In the genomic region with DNA sequence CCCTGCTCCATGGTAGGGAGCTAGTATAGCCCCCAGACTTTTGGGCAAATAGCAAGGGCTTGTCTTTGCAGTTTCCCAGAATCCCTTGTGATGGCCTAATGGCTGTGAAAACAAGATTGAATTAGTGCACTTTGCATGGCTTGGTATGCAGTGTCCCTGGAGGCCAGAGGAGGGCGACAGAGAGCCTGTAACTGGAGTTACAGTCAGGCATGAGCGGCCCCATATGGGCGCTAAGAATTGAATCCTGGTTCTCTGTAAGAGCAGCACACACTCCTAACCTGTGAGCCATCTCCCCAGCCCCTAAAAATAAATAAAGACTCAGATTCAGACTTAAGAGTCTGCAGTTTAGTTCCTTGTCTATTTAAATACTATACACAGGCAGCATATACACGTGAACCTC, we compare ENCODE assay signal across 8 mouse cellular contexts. TPM values are rescaled to one million over a fixed set of nuclear protein-coding genes. Genes with fewer than 3 reads are reported as not detected.
DNase-seq lines count a peak whose midpoint lies in the region; ATAC-seq lines count a peak whose summit lies in the region.

No protein-coding gene starts in this region.

- peak; percentile 79 for ATAC-seq in granulocyte monocyte progenitor cell, adult 5-6 weeks (replicated peaks; ENCODE audit: poor library complexity, severe bottlenecking)
- ATAC-seq in monocyte, adult 5-6 weeks (replicated peaks; ENCODE audit: insufficient number of reproducible peaks, low FRiP score, low TSS enrichment, poor library complexity, severe bottlenecking): peak; percentile 83

- DNase-seq in adrenal gland, adult 18-20 months (ENCODE audit: low spot score in 2 of 2): peak; percentile 29 to 46
- no peak for DNase-seq in adrenal gland, adult 8-10 months
- peak; percentile 64 for DNase-seq in kidney, adult 9 months
- no peak for DNase-seq in kidney, adult 11 months
- peak; percentile 51 for DNase-seq in T-cell, adult 2 months (ENCODE audit: low spot score)
- DNase-seq in layer of hippocampus, postnatal 14 days (ENCODE audit: low spot score in 2 of 2): no peak

RNA-seq across cellular contexts. Expression of gene Rgs9bp, which starts 5.5 kb away (rescaled TPM):
- under 1 TPM; 0.29 to 0.30 TPM for total RNA-seq in adrenal gland, adult 18-20 months (2021)
- total RNA-seq in adrenal gland, adult 8-10 months (2022): under 1 TPM; 0.11 to 0.24 (median 0.18) TPM
- total RNA-seq in granulocyte monocyte progenitor cell, adult 5-6 weeks (2014; fragmentation: Nextera tagmentation): 0.30 and 1.2 TPM in 2 replicates
- total RNA-seq in granulocyte monocyte progenitor cell, adult 5-6 weeks (2017): 0.36 and 0.65 TPM in 2 replicates
- 0.10 to 0.21 TPM in 2 of 3 replicates, not detected in the other for total RNA-seq in monocyte, adult 5-6 weeks (2017)
- total RNA-seq in layer of hippocampus, postnatal 14 days (2021): under 1 TPM; 0.51 to 0.52 TPM

RNA-seq across cellular contexts. Expression of gene Ankrd27, which starts 6.2 kb away (rescaled TPM):
- total RNA-seq in adrenal gland, adult 18-20 months (2021): 10 to 100 TPM; 28.7 to 30.2 TPM
- 10 to 100 TPM; 26.0 to 39.4 (median 30.5) TPM for total RNA-seq in adrenal gland, adult 8-10 months (2022)
- 40.4 and 66.7 TPM in 2 replicates for total RNA-seq in granulocyte monocyte progenitor cell, adult 5-6 weeks (2014; fragmentation: Nextera tagmentation)
- total RNA-seq in granulocyte monocyte progenitor cell, adult 5-6 weeks (2017): 40.0 and 49.7 TPM in 2 replicates
- 22.5 to 37.8 TPM (median 27.3 TPM) in 3 replicates for total RNA-seq in monocyte, adult 5-6 weeks (2017)
- 10 to 100 TPM; 42.8 to 46.7 TPM for total RNA-seq in layer of hippocampus, postnatal 14 days (2021)

RNA-seq across cellular contexts. Expression of gene Nudt19, which starts 23.7 kb away (rescaled TPM):
- 10 to 100 TPM; 51.1 to 53.2 TPM for total RNA-seq in adrenal gland, adult 18-20 months (2021)
- total RNA-seq in adrenal gland, adult 8-10 months (2022): 10 to 100 TPM; 44.2 to 54.7 (median 49.3) TPM
- 98.2 and 110 TPM in 2 replicates for total RNA-seq in granulocyte monocyte progenitor cell, adult 5-6 weeks (2014; fragmentation: Nextera tagmentation)
- 44.6 and 52.5 TPM in 2 replicates for total RNA-seq in granulocyte monocyte progenitor cell, adult 5-6 weeks (2017)
- total RNA-seq in monocyte, adult 5-6 weeks (2017): 15.7 to 30.9 TPM (median 21.0 TPM) in 3 replicates
- total RNA-seq in layer of hippocampus, postnatal 14 days (2021): 10 to 100 TPM; 72.3 to 72.4 TPM

RNA-seq across cellular contexts. Expression of gene Tdrd12, which starts 42.3 kb away (rescaled TPM):
- under 1 TPM; 0.07 to 0.10 TPM for total RNA-seq in adrenal gland, adult 18-20 months (2021)
- under 1 TPM in 2 of 4 experiments, not detected in 2; 0.16 to 0.63 TPM for total RNA-seq in adrenal gland, adult 8-10 months (2022)
- total RNA-seq in granulocyte monocyte progenitor cell, adult 5-6 weeks (2014; fragmentation: Nextera tagmentation): not detected in 2 replicates
- not detected in 2 replicates for total RNA-seq in granulocyte monocyte progenitor cell, adult 5-6 weeks (2017)
- not detected in 3 replicates for total RNA-seq in monocyte, adult 5-6 weeks (2017)
- 1 to 10 TPM in 1 of 2 experiments, under 1 TPM in 1; 0.46 to 1.3 TPM for total RNA-seq in layer of hippocampus, postnatal 14 days (2021)

Comparison
In these comparisons a context has a peak if more than half of its experiments do, and no peak if none do; other contexts are left out.
1. DNase-seq: peak in adrenal gland, adult 18-20 months (2 of 2), kidney, adult 9 months (single experiment) and T-cell, adult 2 months (single experiment); none in adrenal gland, adult 8-10 months (single experiment), kidney, adult 11 months (single experiment) and layer of hippocampus, postnatal 14 days (0 of 2).